Mouse (Mus musculus) embryonic facial prominence, embryonic 14.5 days (tissue): ENCODE measurements around the gene Prnd. TPM values are rescaled to one million over a fixed set of nuclear protein-coding genes. Genes with fewer than 3 reads are reported as not detected.
A peak's percentile ranks its signal among the peaks of the same experiment; 100 is the strongest.

ENCODE experiments used
- ATAC-seq: fragments of 200-750 bp; cut with Nextera tagmentation; 2 replicates; pipeline ENCODE4 v1.8.0; 2017; ENCODE audit warnings: low read depth, moderate number of reproducible peaks, moderate TSS enrichment
- DNase-seq: peaks from one replicate; pipeline ENCODE4 v3.0.0-alpha.2; 2015; ENCODE audit warnings: low spot score
- H3K27ac ChIP-seq: fragments of 300-500 bp; sonication (generic); replicated peaks from 2 replicates; pipeline ENCODE4 v1.5.1; 2014; ENCODE audit warnings: low read depth, mild to moderate bottlenecking, low read length, moderate library complexity
- H3K27me3 ChIP-seq: fragments of 300-500 bp; sonication (generic); replicated peaks from 2 replicates; pipeline ENCODE4 v1.6.1; 2014; ENCODE audit warnings: low read length; ENCODE audit not compliant: control insufficient read depth, insufficient read depth
- H3K36me3 ChIP-seq: fragments of 300-500 bp; sonication (generic); 2 replicates; pipeline ENCODE4 v1.6.1; 2014; ENCODE audit warnings: low read length, mixed read lengths; ENCODE audit not compliant: control insufficient read depth, insufficient read depth
- H3K4me1 ChIP-seq: fragments of 300-500 bp; sonication (generic); 2 replicates; pipeline ENCODE4 v1.6.1; 2014; ENCODE audit warnings: antibody characterized with exemption, low read length; ENCODE audit not compliant: control insufficient read depth, insufficient read depth
- H3K4me2 ChIP-seq: fragments of 300-500 bp; sonication (generic); 2 replicates; pipeline ENCODE4 v1.6.1; 2014; ENCODE audit warnings: low read depth, mild to moderate bottlenecking, low read length, moderate library complexity, mixed read lengths
- H3K4me3 ChIP-seq: fragments of 300-500 bp; sonication (generic); 2 replicates; pipeline ENCODE4 v1.5.1; 2014; ENCODE audit warnings: low read depth, mild to moderate bottlenecking, low read length
- H3K9ac ChIP-seq: fragments of 300-500 bp; sonication (generic); 2 replicates; pipeline ENCODE4 v1.6.1; 2014; ENCODE audit warnings: low read depth, mild to moderate bottlenecking, low read length, moderate library complexity, mixed read lengths
- H3K9me3 ChIP-seq: fragments of 300-500 bp; sonication (generic); 2 replicates; pipeline ENCODE4 v1.6.1; 2016; ENCODE audit warnings: low read length; ENCODE audit not compliant: control insufficient read depth
- WGBS: fragments of 180-500 bp; shearing (Covaris S2); extraction: QIAGEN DNeasy Blood & Tissue Kit; methylation state at CpG from one replicate; pipeline ENCODE4 v1.1.7; 2014; 5-methylcytosine and 5-hydroxymethylcytosine counted together
- polyA plus RNA-seq: library from polyadenylated mRNA; unstranded; fragments of >200 nt; fragmentation: Nextera tagmentation; extraction: Ambion mirVana; gene quantifications from 2 replicates; pipeline ENCODE4 v1.2.1, GENCODE M21; 2014

Gene Prnd
- polyA plus RNA-seq, result 46.9 and 47.6 TPM in 2 replicates

DNA sequence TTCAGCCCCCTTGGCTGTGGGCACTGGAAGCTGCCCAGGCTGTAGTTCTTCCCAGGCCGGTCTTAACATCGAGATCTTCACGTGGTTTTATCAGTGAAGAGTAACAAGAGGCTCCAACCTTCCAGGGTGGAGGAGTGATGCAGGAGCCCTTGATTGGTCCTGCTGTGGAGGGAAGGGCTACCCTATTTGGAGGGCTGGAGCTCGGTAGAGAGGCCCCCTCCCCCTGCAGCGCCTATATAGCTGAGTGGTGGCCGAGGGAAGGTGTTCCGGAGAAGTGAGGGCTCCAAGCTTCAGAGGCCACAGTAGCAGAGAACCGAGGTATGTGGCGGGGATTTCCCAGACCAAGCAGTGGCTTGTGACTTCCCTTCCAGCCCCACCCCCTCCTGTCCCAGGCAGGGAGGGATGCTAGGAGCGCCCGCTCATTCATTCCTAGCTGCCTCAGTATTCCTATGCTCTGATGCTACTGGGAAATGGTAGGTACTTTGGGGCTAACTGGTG is at the start of gene Prnd:
Gene Prnd (plus strand): TSS at position 264 of the 498 bp plus-strand sequence.
- H3K27ac ChIP-seq, result no peak within 1 kb of the TSS
- no peak within 1 kb of the TSS for H3K4me2 ChIP-seq
- 6% methylated on average over 11 of the region's 11 CpGs for WGBS
- DNase-seq (peak; percentile 20), ATAC-seq (no peak)
- no peaks in the 10 kb centered on the region for H3K36me3 ChIP-seq
- no peaks in the 10 kb centered on the region for H3K9me3 ChIP-seq
- no peak within 1 kb of the TSS for H3K4me3 ChIP-seq
- H3K27me3 ChIP-seq, result peaks cover 31% of the 10 kb centered on the region
- H3K9ac ChIP-seq, result no peak within 1 kb of the TSS
- no peaks in the 10 kb centered on the region for H3K4me1 ChIP-seq

DNA sequence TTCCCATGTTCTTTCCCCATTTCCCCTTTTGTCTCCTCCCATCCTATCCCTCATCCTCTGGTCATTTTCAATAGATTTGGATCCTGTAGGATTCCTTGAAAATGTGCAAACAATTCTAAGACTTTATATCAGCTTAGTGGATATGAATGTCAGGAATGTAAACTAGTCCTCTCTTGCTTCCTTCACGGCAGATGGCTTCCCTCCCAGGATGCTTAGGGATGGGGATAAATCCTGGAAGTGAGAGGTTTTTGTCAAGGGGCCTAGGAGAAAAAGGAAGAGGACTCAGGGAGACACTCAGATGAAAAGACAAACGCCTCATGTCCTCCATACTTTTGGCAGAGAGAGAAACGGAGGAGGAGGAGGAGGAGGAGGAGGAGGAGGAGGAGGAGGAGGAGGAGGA is 48.2 kb upstream of the Prnd start:
- Histone ChIP-seq H3K4me2 (no peak overlapping the region), H3K36me3 (no peaks in the 10 kb centered on the region), H3K9me3 (no peaks in the 10 kb centered on the region), H3K27ac (no peak overlapping the region), H3K27me3 (no peaks in the 10 kb centered on the region), H3K4me1 (no peaks in the 10 kb centered on the region), H3K4me3 (no peak overlapping the region), H3K9ac (no peak overlapping the region)
- ATAC-seq (no peak), DNase-seq (no peak)
- 34% methylated on average over 2 of the region's 3 CpGs for WGBS

DNA sequence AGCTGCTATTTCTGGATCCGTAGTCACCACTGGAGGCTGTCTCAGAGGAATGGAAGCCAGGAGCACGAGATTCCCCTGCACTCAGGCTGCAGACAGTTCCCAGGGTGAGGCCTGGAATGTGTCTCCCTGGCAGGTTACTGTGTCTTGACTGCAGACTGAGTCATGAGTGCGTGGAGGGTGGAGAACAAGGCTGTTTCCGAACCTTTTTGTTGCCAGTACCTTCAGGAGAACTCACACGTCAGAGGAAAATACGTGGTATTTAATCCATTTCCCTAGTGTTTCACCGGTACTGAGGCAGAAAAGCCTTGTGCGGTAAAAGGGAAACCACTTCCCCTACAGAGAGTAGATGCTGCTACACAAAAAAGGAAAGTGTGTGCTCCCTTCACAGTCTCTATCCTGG is 47.8 kb upstream of the Prnd start:
- H3K4me3 ChIP-seq, result no peak overlapping the region
- peak; percentile 59 for DNase-seq
- peak; percentile 70; the same call in 1 of the 2 replicates for ATAC-seq

GRCm38 (mm10) chr2:131905025-131905424 is 45.6 kb upstream of the Prnd start:
- no peak overlapping the region for H3K4me2 ChIP-seq
- WGBS, result 65% methylated on average over 5 of the region's 5 CpGs
- H3K9me3 ChIP-seq, result no peaks in the 10 kb centered on the region
- H3K27ac ChIP-seq, result no peak overlapping the region
- 0 out of 2 replicates have a peak, but pooled peaks cover 3% of the 10 kb centered on the region for H3K4me1 ChIP-seq
- H3K4me3 ChIP-seq, result no peak overlapping the region
- H3K36me3 ChIP-seq, result no peaks in the 10 kb centered on the region
- H3K27me3 ChIP-seq, result no peaks in the 10 kb centered on the region
- no peak for DNase-seq
- H3K9ac ChIP-seq, result no peak overlapping the region
- ATAC-seq, result no peak

More for the DNA sequence above, 47.8 kb upstream of the Prnd start:
- Histone ChIP-seq H3K4me1 (no peaks in the 10 kb centered on the region), H3K27ac (peak overlapping the region; percentile 21; the same call in 1 of the 2 replicates), H3K9ac (no peak overlapping the region), H3K4me2 (no peak overlapping the region), H3K36me3 (no peaks in the 10 kb centered on the region), H3K27me3 (no peaks in the 10 kb centered on the region), H3K9me3 (no peaks in the 10 kb centered on the region)
- 39% methylated on average over 8 of the region's 8 CpGs for WGBS

GRCm38 (mm10) chr2:131905776-131906175 is 44.9 kb upstream of the Prnd start:
- DNase-seq (no peak), ATAC-seq (no peak)
- Histone ChIP-seq H3K9ac (no peak overlapping the region), H3K27me3 (no peaks in the 10 kb centered on the region), H3K36me3 (no peaks in the 10 kb centered on the region), H3K4me2 (no peak overlapping the region), H3K4me1 (0 out of 2 replicates have a peak, but pooled peaks cover 5% of the 10 kb centered on the region), H3K27ac (no peak overlapping the region), H3K9me3 (no peaks in the 10 kb centered on the region), H3K4me3 (no peak overlapping the region)
- 79% methylated on average over 6 of the region's 6 CpGs for WGBS

DNA sequence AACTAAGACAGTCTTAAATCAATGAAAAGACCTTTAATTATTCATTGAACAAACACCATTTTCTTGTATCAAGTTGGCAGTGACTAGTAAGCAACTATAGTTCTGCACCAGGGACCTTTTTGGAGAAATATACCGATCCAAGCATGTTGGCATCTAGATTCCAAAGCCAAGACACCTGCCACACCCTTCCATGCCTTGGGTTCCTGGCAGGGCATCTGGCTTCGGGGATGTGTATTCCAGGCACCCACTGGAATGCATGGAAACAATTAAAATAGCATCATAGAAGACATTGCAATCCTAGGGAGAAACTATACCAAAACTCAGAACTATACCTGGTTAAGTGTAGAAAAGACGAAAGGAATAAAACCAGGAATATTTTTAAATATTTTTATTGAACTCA is 44.4 kb upstream of the Prnd start:
- ATAC-seq (no peak), DNase-seq (no peak)
- no peaks in the 10 kb centered on the region for H3K36me3 ChIP-seq
- H3K27ac ChIP-seq, result no peak overlapping the region
- H3K27me3 ChIP-seq, result no peaks in the 10 kb centered on the region
- H3K9me3 ChIP-seq, result no peaks in the 10 kb centered on the region
- H3K9ac ChIP-seq, result no peak overlapping the region
- H3K4me3 ChIP-seq, result no peak overlapping the region
- H3K4me1 ChIP-seq, result 0 out of 2 replicates have a peak, but pooled peaks cover 9% of the 10 kb centered on the region
- no peak overlapping the region for H3K4me2 ChIP-seq
- WGBS, result 73% methylated on average over 3 of the region's 3 CpGs

- H3K4me3 ChIP-seq, result no peak overlapping the region
- no peak for DNase-seq
- no peak overlapping the region for H3K4me2 ChIP-seq
- ATAC-seq, result no peak
- 78% methylated on average over 1 of the region's 1 CpGs for WGBS
- no peaks in the 10 kb centered on the region for H3K9me3 ChIP-seq
- no peaks in the 10 kb centered on the region for H3K36me3 ChIP-seq
- H3K9ac ChIP-seq, result no peak overlapping the region
- no peak overlapping the region for H3K27ac ChIP-seq
- H3K27me3 ChIP-seq, result no peaks in the 10 kb centered on the region
- peaks cover 15% of the 10 kb centered on the region; the same call in 1 of the 2 replicates for H3K4me1 ChIP-seq
Measured at GRCm38 (mm10) chr2:131906846-131907245, 43.8 kb upstream of the Prnd start.

DNA sequence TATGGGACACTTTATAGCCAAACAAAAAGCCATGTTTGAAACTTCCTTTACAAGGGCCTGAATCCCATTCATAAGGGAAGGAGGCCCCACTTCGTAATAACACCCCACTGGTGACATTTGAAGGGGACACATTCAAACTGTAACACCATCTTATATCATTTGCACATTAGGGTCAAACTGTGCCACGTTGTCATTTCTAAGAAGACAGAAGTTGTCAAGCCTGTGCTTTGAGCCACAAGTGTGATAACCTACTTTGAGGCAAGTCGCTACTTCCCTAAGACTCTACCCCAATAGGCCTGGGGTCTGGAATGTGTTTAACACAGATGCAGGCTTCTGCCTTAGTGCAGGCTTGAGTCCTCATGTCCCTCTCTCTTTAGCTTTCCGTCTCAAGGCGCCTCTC is 43.4 kb upstream of the Prnd start:
- H3K36me3 ChIP-seq, result no peaks in the 10 kb centered on the region
- no peak overlapping the region for H3K4me2 ChIP-seq
- no peak overlapping the region for H3K9ac ChIP-seq
- ATAC-seq, result no peak
- WGBS, result 82% methylated on average over 5 of the region's 5 CpGs
- H3K4me1 ChIP-seq, result peaks cover 15% of the 10 kb centered on the region; the same call in 1 of the 2 replicates
- H3K27me3 ChIP-seq, result no peaks in the 10 kb centered on the region
- DNase-seq, result no peak
- H3K4me3 ChIP-seq, result no peak overlapping the region
- H3K9me3 ChIP-seq, result no peaks in the 10 kb centered on the region
- no peak overlapping the region for H3K27ac ChIP-seq

- DNase-seq, result no peak
- no peak overlapping the region for H3K9ac ChIP-seq
- WGBS, result 78% methylated on average over 7 of the region's 7 CpGs
- H3K4me3 ChIP-seq, result no peak overlapping the region
- H3K4me1 ChIP-seq, result peaks cover 15% of the 10 kb centered on the region; the same call in 1 of the 2 replicates
- H3K27ac ChIP-seq, result no peak overlapping the region
- H3K4me2 ChIP-seq, result no peak overlapping the region
- 0 out of 2 replicates have a peak, but pooled peaks cover 3% of the 10 kb centered on the region for H3K36me3 ChIP-seq
- no peak for ATAC-seq
- no peaks in the 10 kb centered on the region for H3K27me3 ChIP-seq
- H3K9me3 ChIP-seq, result no peaks in the 10 kb centered on the region
Measured at GRCm38 (mm10) chr2:131908351-131908861, 42.3 kb upstream of the Prnd start.
